Mouse (Mus musculus) myocyte (in vitro differentiated cells): Measurements from ENCODE around the gene Magel2. TPM values are rescaled to one million over a fixed set of nuclear protein-coding genes. Genes with fewer than 3 reads are reported as not detected.

Experiments
- H3K27me3 ChIP-seq: one replicate; pipeline ENCODE4 v1.6.1; 2011; ENCODE audit not compliant: control insufficient read depth, insufficient read depth, insufficient read length
- H3K36me3 ChIP-seq: one replicate; pipeline ENCODE4 v1.6.1; 2011; ENCODE audit not compliant: control insufficient read depth, insufficient read depth
- H3K4me2 ChIP-seq: one replicate; pipeline ENCODE4 v1.6.1; 2011; ENCODE audit warnings: low read depth, control low read depth
- H3K4me3 ChIP-seq: one replicate; pipeline ENCODE4 v1.5.1; 2011; ENCODE audit warnings: mild to moderate bottlenecking, control low read depth, moderate library complexity
- H3K79me2 ChIP-seq: one replicate; pipeline ENCODE4 v1.6.1; 2011; ENCODE audit not compliant: control insufficient read depth, insufficient read depth
- H3ac ChIP-seq: one replicate; pipeline ENCODE4 v1.6.1; 2011; ENCODE audit not compliant: control insufficient read depth, insufficient read length
- CEBPB ChIP-seq: IDR thresholded peaks from 2 replicates; pipeline ENCODE4 v1.6.1; 2011; ENCODE audit warnings: mild to moderate bottlenecking, moderate library complexity; ENCODE audit not compliant: poor library complexity, insufficient read depth, severe bottlenecking
- E2F4 ChIP-seq: IDR thresholded peaks from one replicate; pipeline ENCODE4 v1.6.1; 2011; ENCODE audit warnings: mild to moderate bottlenecking, control low read depth, moderate library complexity; ENCODE audit not compliant: insufficient read depth
- MAX ChIP-seq: IDR thresholded peaks from one replicate; pipeline ENCODE4 v1.6.1; 2011; ENCODE audit warnings: low read depth, mild to moderate bottlenecking, control low read depth
- MYOD1 ChIP-seq, 3 experiments: IDR thresholded peaks; one replicate each; pipeline ENCODE4 v1.6.1; 2011; ENCODE audit warnings: control low read depth in 2 of 3, low read depth in 2 of 3, mild to moderate bottlenecking in 2 of 3, moderate library complexity in 1 of 3; ENCODE audit not compliant: insufficient read length in 2 of 3, control insufficient read depth in 1 of 3
- MYOG ChIP-seq, 3 experiments: IDR thresholded peaks; one replicate each; pipeline ENCODE4 v1.6.1; 2011; ENCODE audit warnings: control low read depth in 2 of 3, low read depth in 2 of 3, mild to moderate bottlenecking in 2 of 3; ENCODE audit not compliant: insufficient read length in 2 of 3, control insufficient read depth in 1 of 3, insufficient read depth in 1 of 3
- POLR2A ChIP-seq: IDR thresholded peaks from one replicate; pipeline ENCODE4 v1.6.1; 2011; ENCODE audit warnings: low read depth, mild to moderate bottlenecking, control low read depth, moderate library complexity; ENCODE audit not compliant: insufficient read length
- POLR2AphosphoS2 ChIP-seq: IDR thresholded peaks from one replicate; pipeline ENCODE4 v1.6.1; 2011; ENCODE audit warnings: low read depth, control low read depth; ENCODE audit not compliant: insufficient read length
- REST ChIP-seq: IDR thresholded peaks from one replicate; pipeline ENCODE4 v1.6.1; 2011; ENCODE audit warnings: mild to moderate bottlenecking, control low read depth, moderate library complexity; ENCODE audit not compliant: insufficient read depth, insufficient read length
- SRF ChIP-seq: IDR thresholded peaks from one replicate; pipeline ENCODE4 v1.6.1; 2011; ENCODE audit warnings: low read depth; ENCODE audit not compliant: control insufficient read depth, insufficient read length
- TCF12 ChIP-seq: IDR thresholded peaks from one replicate; pipeline ENCODE4 v1.6.1; 2011; ENCODE audit warnings: mild to moderate bottlenecking, control low read depth; ENCODE audit not compliant: poor library complexity, insufficient read depth, severe bottlenecking
- TCF3 ChIP-seq: IDR thresholded peaks from one replicate; pipeline ENCODE4 v1.6.1; 2011; ENCODE audit warnings: low read depth, control low read depth; ENCODE audit not compliant: insufficient read length
- USF1 ChIP-seq: IDR thresholded peaks from one replicate; pipeline ENCODE4 v1.6.1; 2011; ENCODE audit warnings: low read depth, mild to moderate bottlenecking, control low read depth, moderate library complexity
- polyA plus RNA-seq: library from polyadenylated mRNA; unstranded; fragments of >200 nt; fragmentation: generic; extraction: Trizol; gene quantifications from one replicate; pipeline ENCODE4 v1.2.1, GENCODE M21; 2012; ENCODE audit warnings: missing spikeins

The Magel2 gene
- polyA plus RNA-seq, 1 experiment: not detected

GRCm38 (mm10) chr7:62415222-62415621, 38.4 kb downstream of the Magel2 start:
- no peak overlapping the region for H3K4me3 ChIP-seq
- no peak overlapping the region for H3K4me2 ChIP-seq
- H3K79me2 ChIP-seq: no peaks in the 10 kb centered on the region
- H3K36me3 ChIP-seq: no peaks in the 10 kb centered on the region
- H3ac ChIP-seq: no peak overlapping the region
- TF ChIP-seq USF1 (no peak), MYOG (IDR thresholded peaks at IDR 0.05; ENCODE audit: control insufficient read depth in 1 of 3, insufficient read depth in 1 of 3, insufficient read length in 2 of 3, low read depth in 2 of 3) (no peak), CEBPB (no peak), MAX (no peak), E2F4 (no peak)
- H3K27me3 ChIP-seq: no peaks in the 10 kb centered on the region

- Histone ChIP-seq H3K36me3 (no peaks in the 10 kb centered on the region), H3K27me3 (no peaks in the 10 kb centered on the region), H3K4me3 (no peak overlapping the region), H3K79me2 (no peaks in the 10 kb centered on the region), H3K4me2 (no peak overlapping the region), H3ac (no peak overlapping the region)
- TF ChIP-seq MYOG (IDR thresholded peaks at IDR 0.05; ENCODE audit: control insufficient read depth in 1 of 3, insufficient read depth in 1 of 3, insufficient read length in 2 of 3, low read depth in 2 of 3): no peak
- TF ChIP-seq TCF12: no peak
- no peak for TF ChIP-seq POLR2AphosphoS2
- no peak for TF ChIP-seq MYOD1 (IDR thresholded peaks at IDR 0.05; ENCODE audit: control insufficient read depth in 1 of 3, insufficient read length in 2 of 3, low read depth in 2 of 3)
- no peak for TF ChIP-seq E2F4
- no peak for TF ChIP-seq TCF3
These were observed 39.4 kb downstream of the Magel2 start for GRCm38 (mm10) chr7:62416173-62416572.

- TF ChIP-seq SRF: no peak
- no peak for TF ChIP-seq POLR2AphosphoS2
- TF ChIP-seq MYOD1 (IDR thresholded peaks at IDR 0.05; ENCODE audit: control insufficient read depth in 1 of 3, insufficient read length in 2 of 3, low read depth in 2 of 3): no peak
- TF ChIP-seq REST: no peak
- no peak for TF ChIP-seq POLR2A
- TF ChIP-seq MAX: no peak
- no peak for TF ChIP-seq TCF12
- no peak for TF ChIP-seq TCF3
- H3K4me3 ChIP-seq: peak overlapping the region; percentile 57
- no peaks in the 10 kb centered on the region for H3K79me2 ChIP-seq
- no peak overlapping the region for H3ac ChIP-seq
- no peaks in the 10 kb centered on the region for H3K36me3 ChIP-seq
- H3K27me3 ChIP-seq: no peaks in the 10 kb centered on the region
- H3K4me2 ChIP-seq: peak overlapping the region; percentile 22
These were observed 41.5 kb downstream of the Magel2 start for GRCm38 (mm10) chr7:62418346-62418745.

GRCm38 (mm10) chr7:62419105-62419492, 42.3 kb downstream of the Magel2 start:
- no peaks in the 10 kb centered on the region for H3K27me3 ChIP-seq
- peak overlapping the region; percentile 57 for H3K4me3 ChIP-seq
- no peaks in the 10 kb centered on the region for H3K36me3 ChIP-seq
- H3K4me2 ChIP-seq: peak overlapping the region; percentile 80
- TF ChIP-seq TCF3 (no peak), POLR2AphosphoS2 (no peak), POLR2A (no peak), CEBPB (no peak), SRF (no peak), MYOG (IDR thresholded peaks at IDR 0.05; ENCODE audit: control insufficient read depth in 1 of 3, insufficient read depth in 1 of 3, insufficient read length in 2 of 3, low read depth in 2 of 3) (no peak), MYOD1 (IDR thresholded peaks at IDR 0.05; ENCODE audit: control insufficient read depth in 1 of 3, insufficient read length in 2 of 3, low read depth in 2 of 3) (no peak), USF1 (no peak)
- no peaks in the 10 kb centered on the region for H3K79me2 ChIP-seq
- H3ac ChIP-seq: peak overlapping the region; percentile 6

GRCm38 (mm10) chr7:62419493-62420360, 42.9 kb downstream of the Magel2 start, which contains the start of gene Mkrn3:
Gene Mkrn3, minus strand, starts transcription at chr7:62420139.
- Histone ChIP-seq H3K27me3 (no peaks in the 10 kb centered on the region), H3K36me3 (no peaks in the 10 kb centered on the region), H3K4me2 (peak within 1 kb of the TSS; percentile 80), H3K4me3 (peak within 1 kb of the TSS; percentile 57), H3K79me2 (no peaks in the 10 kb centered on the region), H3ac (peak within 1 kb of the TSS; percentile 6)
- TF ChIP-seq MYOD1 (IDR thresholded peaks at IDR 0.05; ENCODE audit: control insufficient read depth in 1 of 3, insufficient read length in 2 of 3, low read depth in 2 of 3) (no peak), SRF (no peak), POLR2AphosphoS2 (no peak), POLR2A (peak; percentile 42), CEBPB (no peak), TCF12 (no peak)
